Mouse (Mus musculus): Measurements from ENCODE around the gene Gpld1.
"Not testable (repeated sequence)": the region's sequence is repeated elsewhere in the genome, so short reads cannot be mapped to it uniquely, and the experiment has no call there.

Gpld1 gene

DNA sequence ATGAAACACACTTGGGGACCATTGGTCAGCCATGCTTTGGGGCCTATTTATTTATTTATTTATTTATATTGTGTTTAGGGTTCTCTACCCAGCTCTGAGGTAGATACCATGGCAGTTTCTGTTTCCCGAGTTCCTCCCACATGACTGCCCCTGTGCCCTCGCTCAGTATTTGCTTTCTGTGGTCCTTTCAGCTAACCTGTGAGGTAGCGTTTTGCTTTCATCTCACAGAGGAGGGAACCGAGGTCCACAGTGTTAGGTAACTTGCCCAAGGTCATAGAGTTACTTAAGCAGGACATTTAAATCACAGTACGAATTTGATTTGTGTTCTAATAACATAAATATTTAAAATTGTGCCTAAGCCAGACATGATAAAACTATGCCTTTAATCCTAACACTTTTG, 4.2 kb downstream of the Gpld1 start:
- DNase-seq (ENCODE audit: low spot score), result no peak

DNA sequence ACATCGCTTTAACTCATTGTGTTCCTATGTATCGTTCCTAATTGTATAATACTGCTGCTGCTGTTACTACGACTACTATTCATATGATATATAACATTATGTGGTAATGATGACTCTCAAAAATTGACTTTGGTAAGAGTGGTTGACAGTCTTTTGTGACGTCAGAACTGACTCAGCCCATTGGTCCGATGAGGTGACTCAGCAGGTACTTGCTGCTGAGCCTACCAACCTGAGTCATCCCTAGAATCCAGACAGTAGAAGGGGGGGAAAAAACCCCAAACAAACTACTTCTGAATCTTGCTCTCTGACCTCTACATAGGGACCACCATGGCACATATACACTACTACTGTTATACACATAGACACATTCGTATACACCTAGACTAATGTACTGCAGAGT, 5.9 kb downstream of the Gpld1 start:
- DNase-seq (ENCODE audit: low spot score), result no peak

DNA sequence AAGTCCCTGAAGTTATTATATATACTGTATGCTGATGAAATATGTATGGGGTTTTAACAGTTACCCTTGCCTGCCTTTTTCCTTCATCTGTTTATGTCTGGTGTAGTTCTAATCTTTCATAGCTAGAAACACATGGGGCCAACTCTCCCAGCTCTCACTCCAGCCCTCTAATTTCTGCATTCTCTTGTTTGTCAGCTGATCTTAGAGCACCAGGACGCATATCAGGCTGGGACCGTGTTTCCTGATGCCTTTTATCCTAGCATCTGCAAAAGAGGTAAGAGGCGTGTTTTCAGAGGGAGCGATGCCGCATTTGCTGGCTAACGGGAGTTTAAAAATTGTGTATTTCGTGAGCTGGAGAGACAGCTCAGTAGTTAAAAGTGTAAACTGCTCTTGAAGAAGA, 9.7 kb downstream of the Gpld1 start:
- no peak for DNase-seq (ENCODE audit: low spot score)

DNA sequence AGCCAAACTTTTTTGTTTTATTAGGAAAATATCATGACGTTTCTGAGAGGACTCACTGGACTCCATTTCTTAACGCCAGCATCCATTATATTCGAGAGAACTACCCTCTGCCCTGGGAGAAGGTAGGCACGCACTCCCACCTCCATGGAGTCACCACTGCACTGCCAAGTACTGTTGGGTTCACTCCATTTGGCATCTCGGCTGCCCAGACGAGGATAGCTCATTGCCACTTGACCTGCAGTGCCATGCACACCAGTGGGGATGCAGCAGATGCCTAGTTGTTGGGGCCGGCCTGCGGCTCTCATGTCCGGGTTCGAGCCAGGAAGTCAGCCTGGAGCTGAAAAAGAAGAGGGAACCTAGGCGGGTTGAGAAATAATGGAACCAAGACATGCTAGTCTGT, 12.1 kb downstream of the Gpld1 start:
- DNase-seq (ENCODE audit: low spot score), result no peak

DNA sequence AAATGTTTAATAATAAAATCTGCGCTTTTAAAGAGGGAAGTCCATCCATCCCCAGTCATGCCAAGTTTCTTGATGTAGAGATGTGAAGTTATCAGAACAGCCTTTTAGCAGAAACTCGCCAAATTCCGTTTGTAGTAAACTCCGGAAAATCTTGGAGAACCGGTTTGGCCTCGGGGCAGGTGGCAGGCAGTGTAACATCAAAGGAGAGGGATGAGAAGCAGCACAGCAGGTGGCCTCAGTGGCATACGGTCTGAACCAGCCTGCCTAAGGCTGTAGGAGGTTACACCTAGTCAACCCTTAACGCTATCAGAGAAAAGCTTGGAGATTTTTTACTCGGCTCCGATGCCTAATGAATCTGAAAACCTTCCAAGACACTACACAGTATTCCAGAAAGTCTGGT, 12.5 kb downstream of the Gpld1 start:
- no peak for DNase-seq (ENCODE audit: low spot score)

DNA sequence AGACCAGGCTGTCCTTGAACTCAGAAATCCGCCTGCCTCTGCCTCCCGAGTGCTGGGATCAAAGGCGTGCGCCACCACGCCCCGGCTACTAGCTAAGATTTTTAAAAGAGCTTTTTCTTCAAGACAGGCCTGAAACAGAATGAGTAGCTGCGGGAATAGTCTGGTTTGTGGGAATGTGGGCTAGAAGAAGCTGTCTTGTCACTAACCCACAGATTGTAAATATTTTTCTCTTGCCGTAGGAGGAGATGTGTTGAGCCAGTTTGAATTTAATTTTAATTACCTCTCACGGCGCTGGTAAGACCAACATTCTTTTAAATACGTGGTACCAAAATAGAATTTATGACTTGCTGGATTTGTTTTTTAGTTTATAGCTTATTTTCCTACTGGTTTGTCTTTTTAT, 15.7 kb downstream of the Gpld1 start:
- no peak for DNase-seq (ENCODE audit: low spot score)

DNA sequence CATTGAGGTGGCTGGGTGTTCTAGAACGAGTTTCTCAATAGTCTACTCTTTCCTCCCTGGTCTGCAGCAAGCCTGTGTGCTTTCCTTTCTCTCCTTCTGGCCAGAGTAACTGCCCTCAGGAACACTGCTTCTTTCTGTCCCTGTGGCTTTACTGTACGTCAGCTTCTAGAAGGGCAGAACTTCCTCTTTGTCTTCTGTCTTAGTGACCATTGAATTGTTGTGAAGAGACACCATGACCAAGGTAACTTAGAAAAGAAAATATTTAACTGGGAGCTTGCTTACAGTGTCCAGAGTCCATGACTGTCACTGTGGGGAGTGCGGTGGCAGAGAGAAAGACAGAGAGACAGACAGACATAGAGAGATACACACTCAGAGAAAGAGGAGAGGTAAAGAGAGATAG, 17.1 kb downstream of the Gpld1 start:
- no peak for DNase-seq (ENCODE audit: low spot score)

DNA sequence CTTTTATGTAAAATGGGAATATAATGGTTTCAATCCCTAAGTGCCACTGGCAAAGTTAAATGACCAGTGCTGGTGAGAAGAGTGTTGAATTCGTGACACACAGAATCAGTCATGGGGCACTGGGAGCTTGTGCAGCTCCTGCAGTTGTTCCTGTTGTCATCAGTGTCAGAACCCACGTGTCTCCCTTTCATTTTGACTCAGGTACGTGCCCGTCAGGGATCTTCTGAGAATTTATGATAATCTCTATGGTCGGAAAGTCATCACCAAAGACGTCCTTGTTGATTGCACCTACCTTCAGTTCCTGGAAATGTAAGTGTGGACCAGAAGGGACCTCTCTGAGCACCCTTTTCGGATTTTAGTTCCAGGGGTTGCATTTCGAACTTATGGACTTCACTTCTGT, 19.2 kb downstream of the Gpld1 start:
- no peak for DNase-seq (ENCODE audit: low spot score)

DNA sequence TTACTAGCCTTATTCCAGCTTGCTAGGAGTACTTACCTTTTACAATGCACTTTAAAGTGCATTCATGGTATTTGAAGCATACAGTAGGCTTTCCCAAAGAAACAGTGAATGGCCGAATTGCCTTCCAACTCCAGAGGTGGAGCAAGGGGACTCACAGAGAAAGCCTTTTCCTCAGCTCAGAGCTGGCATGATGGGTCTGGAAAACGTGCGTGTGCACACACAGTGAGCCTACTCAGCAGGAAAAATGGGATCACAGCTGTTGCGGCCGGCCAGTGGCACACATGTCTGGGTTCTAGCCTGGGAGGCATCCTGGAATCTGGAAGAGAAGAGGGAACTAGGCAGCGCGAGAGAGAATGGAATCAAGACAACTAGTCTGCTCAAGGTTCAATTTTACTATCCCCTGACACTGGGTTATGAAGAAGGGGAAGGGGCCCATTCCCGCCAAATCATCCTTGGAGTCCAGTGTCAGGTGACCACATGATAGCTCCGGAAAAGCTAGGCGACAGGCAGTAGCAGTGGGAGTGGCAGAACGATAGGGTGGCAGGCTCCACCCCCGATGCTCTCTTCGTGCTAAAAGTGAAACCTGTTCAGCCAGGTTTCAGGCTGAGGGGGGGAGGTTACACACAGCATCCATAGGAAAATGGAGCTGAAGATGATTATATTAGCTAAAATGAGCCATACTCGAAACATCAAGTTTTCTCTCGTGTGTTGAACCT, 22.3 kb downstream of the Gpld1 start:
- DNase-seq (ENCODE audit: low spot score), result no peak

DNA sequence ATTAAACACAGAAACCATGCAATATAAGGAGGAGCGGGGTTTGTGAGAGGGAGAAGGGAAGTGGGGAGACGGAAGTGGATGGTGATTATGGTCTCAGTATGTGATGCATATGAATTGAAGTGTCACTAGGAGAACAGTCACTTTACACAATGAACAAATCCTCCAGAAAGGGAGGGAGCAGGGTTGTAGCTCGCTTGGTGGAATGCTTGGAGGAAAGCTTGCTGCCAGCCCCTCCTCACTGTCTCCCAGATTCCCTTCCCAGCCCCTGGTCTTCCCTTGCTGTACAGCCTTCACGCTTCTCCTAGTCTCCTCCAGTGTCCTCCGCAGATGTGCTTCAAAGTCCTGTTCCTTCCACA, 22.9 kb downstream of the Gpld1 start:
- DNase-seq (ENCODE audit: low spot score), result no peak

DNA sequence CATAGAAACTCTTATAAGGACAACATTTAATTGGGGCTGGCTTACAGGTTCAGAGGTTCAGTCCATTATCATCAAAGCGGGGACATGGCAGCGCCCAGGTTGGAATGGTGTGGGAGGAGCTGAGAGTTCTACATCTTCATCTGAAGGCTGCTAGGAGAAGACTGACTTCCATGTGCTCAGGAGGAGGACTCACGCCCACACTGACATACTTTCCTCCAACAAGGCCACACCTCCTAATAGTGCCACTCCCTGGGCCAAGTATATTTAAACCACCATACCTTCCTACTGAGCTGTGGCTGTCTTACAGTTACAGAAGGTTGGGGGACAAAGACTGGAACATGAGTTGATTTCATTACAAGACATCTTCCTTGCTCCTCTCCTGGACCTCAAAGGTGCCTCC, 28.8 kb downstream of the Gpld1 start:
- DNase-seq (ENCODE audit: low spot score), result not testable (repeated sequence)

DNA sequence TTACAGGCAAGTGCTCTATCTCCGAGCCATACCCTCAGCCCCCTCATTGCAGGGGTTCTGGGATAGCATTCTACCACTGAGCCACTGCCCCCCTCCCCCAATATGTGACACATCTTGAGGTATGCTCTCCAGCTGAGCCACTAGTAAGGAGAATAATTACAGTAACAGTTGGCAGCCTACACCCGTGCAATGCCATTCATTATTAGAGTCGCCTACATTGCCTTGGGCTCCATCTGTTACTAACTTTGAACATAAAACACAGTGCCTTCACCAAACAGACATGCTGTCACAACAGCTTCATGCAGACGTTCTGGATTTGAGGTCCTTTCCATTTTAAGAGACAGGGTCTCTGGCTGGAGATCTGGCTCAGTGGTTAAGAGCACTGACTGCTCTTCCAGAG, 33.4 kb downstream of the Gpld1 start:
- DNase-seq (ENCODE audit: low spot score), result peak; percentile 57

DNA sequence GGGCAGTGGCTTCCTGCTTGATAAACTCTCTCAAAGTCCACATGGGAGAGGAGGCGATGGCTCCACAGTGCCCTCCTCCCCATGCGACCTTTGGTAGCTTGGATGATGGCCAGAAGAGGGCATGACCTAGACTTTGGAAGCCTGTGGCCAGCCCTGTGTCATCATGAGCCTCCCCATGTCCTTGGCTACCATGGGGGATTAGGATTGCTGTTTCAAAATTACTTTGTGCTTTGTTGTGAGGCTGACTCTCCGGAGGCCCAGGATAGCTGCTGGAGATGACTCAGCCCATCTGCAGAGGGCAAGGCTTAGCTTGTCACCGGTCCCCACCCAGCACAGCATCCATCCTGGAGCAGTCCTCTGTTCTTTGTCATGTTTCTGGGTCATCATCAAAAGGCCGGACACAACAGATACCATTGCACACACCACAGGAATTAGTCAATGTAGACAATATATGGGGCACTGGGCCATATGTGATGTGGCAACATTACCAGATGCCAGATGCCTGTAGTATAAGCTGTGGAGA, 34.9 kb downstream of the Gpld1 start:
- no peak for DNase-seq (ENCODE audit: low spot score)

DNA sequence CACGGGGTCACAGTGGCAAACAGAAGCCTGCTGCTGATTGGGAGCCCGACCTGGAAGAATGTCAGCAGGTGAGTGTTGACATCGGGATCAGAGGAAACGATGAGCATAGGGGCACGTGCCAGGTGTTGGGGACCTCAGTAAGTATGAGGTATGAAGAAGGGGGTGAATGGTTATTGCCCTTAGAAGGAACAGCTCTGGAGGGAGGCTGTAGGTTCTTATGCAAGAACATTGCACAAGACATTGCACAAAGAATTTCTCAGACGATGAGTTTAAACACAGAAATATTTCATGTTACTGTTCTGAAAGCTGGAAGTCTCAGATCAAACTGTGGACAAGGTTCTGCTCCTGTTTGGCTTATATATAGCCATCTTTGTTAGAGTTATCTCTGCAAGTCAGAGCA, 38.1 kb downstream of the Gpld1 start:
- DNase-seq (ENCODE audit: low spot score), result no peak

DNA sequence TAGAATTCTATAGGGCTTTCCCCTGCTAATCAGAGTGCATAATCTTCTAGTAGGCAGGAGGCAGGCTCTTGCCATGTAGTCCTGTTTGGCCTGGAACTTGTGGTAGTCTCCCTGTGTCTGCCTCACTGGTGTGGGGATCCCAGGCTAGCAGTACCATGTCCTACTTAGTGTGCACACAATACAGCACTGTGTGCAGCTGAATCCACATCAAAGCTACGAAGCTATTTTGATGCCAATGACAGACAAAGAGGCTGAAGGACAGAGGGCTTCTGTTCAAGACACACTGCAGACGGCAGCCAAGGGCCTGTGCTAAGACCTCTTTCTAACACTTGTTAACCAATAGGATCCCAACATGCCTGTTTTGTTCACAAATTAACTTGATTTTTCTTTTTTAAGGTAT, 42.5 kb downstream of the Gpld1 start:
- peak; percentile 63 for DNase-seq (ENCODE audit: low spot score)

DNA sequence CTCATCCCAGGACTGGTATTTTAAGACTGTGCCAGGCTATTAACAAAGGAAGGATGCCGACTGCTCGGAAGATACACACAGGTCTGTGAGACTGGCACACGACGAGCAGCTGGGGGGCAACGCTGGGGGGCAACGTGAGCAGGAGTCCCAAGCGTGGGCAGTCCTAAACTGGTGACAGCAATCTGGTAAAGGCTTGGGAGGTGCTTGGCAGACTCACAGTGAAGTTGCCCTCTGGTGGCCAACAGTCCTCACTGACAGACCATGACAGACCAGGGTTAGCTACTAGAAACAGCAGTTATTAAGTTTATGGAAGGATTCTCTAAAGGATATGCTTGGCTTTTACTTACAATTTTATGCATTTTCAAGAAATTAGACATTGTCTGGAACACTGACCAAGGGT, 45.4 kb downstream of the Gpld1 start:
- peak; percentile 67 for DNase-seq (ENCODE audit: low spot score)

DNA sequence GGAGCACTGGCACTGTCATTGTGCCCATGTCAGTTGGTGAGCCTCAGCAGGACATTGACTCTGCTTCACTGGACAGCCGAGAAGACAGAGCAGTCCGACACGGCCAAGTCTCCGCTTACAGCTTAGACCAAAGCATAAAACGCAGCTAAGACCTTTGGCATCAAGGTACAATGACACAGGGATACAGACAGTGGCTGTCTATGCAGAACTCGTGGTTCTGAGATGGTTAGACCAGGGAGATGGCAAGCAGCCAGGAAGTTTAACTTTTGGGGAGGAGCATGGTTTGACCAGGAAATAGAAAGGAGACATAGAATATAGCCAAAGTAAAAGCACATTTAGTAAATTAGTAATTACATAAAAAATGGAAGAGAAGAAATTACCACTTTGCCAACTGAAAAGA, 46.1 kb downstream of the Gpld1 start:
- DNase-seq (ENCODE audit: low spot score), result no peak

DNA sequence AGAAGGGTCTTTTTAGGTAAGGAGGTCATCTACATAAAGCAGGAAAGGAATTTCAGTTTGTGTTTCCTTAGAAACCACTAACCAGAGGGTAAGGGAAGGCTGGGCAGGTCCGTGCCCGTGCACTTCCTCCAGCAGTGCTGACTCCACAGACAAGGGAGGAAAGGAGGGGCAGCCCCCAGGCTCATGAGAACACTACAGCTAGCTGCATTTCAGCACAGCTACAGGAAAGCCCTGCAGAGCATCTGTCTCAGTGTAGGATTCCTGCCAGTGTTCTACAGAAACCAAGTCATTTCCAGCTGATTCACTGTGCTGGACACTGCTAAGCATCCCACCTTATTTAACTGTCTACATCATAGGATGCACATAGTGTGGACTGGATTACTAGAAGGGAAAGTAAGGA, 50.2 kb downstream of the Gpld1 start:
- no peak for DNase-seq (ENCODE audit: low spot score)

DNA sequence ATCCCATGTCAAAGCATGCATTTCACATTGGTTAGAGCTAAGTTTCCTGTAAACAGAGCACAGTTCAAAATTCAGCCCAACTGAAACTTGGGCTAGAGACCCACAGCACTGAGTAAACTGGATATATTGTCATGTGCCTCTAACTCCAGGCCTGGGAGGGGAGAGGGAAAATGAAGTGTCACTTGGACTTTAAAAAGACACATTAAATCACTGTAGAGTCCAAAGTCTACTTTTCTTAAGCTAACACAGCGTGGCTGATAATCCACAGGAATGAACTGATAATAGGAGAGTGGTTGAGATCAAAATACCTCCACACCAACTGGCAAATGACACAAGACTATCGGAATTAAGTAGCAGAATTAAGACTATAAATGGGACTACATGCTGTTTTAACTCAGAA, 56.6 kb downstream of the Gpld1 start:
- DNase-seq (ENCODE audit: low spot score), result no peak

DNA sequence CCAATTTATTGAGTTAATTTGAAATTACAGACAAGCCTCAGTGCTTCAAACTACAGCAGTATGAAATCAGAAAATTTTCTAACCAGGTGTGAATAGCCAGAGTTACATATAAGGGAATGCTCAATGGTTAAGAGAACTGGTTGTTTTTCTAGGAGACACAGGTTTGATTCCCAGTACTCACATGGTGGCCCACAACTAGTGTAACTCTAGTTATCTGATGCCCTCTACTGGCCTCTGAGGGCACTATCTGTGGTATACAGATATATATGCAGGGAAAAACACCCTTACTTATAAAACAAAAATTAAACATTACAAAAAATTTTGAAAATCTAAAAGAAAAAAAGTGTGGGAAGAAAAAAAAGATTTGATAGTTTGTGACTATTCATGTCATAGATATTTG, 60.0 kb downstream of the Gpld1 start:
- DNase-seq (ENCODE audit: low spot score), result no peak

DNA sequence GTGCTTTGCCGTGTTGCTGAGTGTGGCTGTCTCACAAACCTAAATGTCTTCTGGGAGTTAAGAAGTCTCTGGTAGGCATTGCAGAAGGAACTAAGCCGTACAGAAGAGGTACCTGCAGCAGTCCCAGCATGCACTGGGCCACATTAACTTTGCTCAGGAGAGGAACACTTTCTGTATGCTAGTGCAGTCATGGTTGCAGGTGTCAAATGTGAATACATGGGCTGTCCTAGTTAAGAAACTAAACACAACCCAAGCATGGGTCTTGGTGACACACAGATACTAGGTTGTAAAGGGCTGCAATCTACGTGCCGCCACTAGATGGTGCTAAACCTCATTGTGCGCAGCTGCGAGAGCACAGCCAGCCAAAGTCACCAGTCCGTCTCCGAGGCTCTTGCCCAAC, 64.2 kb downstream of the Gpld1 start:
- DNase-seq (ENCODE audit: low spot score), result peak; percentile 69

DNA sequence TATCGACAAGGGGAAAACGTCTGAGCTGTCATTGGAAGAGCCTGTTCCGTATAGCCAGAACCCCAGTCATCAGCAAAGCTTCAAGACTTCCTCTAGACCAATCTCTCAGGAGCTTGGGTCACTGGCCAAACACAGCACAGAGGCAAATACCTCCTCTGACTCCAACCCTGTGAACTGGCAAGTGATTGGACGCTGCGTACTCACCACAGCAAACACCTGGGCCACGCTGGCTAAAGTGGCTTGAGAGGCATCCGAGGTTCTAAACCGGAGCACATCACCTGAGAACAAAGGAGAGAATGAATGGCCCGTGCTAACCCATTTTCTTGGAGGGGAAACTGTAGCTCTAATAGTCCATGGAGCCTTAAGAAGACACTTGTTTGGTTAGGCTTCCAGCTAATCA, 75.4 kb downstream of the Gpld1 start:
- peak; percentile 2 for DNase-seq (ENCODE audit: low spot score)

DNA sequence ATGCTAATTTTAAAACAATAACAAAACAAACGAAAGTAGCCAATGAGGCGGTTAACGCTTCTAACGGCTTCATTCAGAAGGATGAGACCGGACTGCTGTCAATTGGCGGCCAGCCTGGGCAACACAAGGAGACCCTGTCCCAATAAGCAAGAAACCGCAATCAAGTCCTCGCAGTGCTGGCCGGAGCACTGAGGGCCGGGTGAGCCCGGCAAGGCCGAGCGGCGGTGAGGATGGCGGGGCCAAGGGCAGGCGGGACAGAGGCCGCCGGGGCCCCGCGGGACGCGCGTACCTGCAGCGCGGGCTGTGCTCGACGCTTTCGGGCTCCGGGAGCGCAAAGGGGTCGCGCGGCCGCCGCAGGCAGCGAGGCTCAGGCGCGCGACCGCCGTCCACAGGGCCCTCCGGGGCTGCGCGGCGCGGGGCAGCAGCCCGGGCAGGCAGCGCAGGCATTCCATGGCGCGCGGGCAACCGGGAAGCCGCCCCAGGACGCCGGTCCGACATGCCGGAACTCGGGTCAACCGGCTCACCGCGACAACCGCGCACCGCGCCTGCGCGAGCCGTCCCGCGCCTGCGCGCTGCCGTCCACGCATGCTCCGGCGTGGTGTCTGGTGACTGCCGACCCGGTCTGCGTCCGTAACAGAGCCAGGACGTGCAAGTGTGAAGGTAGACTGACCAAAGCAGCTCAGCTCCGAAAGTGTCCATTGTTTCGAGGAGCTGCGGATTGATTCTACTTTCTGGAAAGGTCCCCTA, 77.0 kb downstream of the Gpld1 start, which contains the start of gene Mrs2:
Gene Mrs2, minus strand, starts transcription at position 587 of the 747 bp plus-strand sequence.
- peak; percentile 87 for DNase-seq (ENCODE audit: low spot score)

DNA sequence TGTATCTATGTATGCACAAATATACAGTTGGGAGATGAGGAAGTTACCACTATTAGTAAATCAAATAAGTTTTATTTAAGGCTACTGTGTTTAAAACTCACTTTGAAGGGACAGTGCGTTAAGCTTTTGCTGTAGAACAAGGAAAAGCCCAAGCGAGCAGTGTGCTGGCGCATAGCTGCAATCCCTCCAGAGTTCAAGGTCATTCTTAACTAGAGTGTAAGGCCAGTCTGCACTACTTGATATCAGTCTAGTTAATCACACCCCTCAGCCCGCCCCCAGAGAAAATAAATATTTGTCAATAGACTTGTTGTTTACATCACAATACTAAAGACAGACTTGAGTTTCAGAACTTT, 77.6 kb downstream of the Gpld1 start:
- no peak for DNase-seq (ENCODE audit: low spot score)

Data from layer of hippocampus, adult 11-12 months (tissue).